Mouse (Mus musculus) erythroblast, embryonic 14.5 days (primary cell): ENCODE data around the gene Tcp11.

Experiments used
- GATA1 ChIP-seq: IDR thresholded peaks from 2 replicates; pipeline ENCODE4 v1.6.1; 2012; ENCODE audit warnings: low read length, inconsistent platforms, mixed read lengths
- TAL1 ChIP-seq: IDR thresholded peaks from 3 replicates; pipeline ENCODE4 v1.6.1; 2012; ENCODE audit warnings: low read length, inconsistent platforms, mixed read lengths

DNA sequence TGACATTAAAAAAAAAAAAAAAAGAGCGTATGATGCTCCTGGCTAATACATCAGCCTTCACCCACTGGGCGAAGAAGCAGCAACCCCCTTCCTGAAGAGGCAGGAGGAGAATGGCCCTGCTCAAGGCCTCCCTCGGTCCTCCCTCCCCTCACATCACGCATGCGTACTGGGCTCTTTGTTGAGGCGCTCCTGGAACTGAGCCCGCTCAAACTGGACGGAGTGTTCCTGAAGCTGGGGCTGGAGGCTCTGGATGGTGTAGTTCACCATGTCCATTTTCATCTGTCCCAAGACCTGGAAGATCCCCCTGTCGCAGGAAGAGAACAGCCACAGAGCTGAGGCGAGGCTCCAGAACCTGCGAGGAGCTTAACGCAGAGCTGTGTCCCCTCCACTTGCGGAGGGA, 10.2 kb downstream of the Tcp11 start:
- no peak for TF ChIP-seq TAL1
- TF ChIP-seq GATA1 = no peak
